Mouse (Mus musculus) spleen, adult 2 months (tissue): ENCODE measurements around the gene Snd1. TPM values are rescaled to one million over a fixed set of nuclear protein-coding genes. Genes with fewer than 3 reads are reported as not detected.

Experiments
- DNase-seq, 2 experiments: peaks; one replicate each; pipeline versions ENCODE4 v3.0.0 to v3.0.0-alpha.2; 2012 to 2021; ENCODE audit warnings: low spot score in 2 of 2, low read depth in 1 of 2
- H3K27ac ChIP-seq: fragments of 200-500 bp; 2 replicates; pipeline ENCODE4 v1.5.1; 2012; ENCODE audit warnings: low read length, inconsistent platforms; ENCODE audit not compliant: insufficient read depth
- H3K27me3 ChIP-seq: fragments of 200-500 bp; 2 replicates; pipeline ENCODE4 v1.6.1; 2012; ENCODE audit warnings: mild to moderate bottlenecking, moderate library complexity, low read length, inconsistent platforms; ENCODE audit not compliant: control insufficient read depth, insufficient read depth
- H3K36me3 ChIP-seq: fragments of 200-500 bp; 2 replicates; pipeline ENCODE4 v1.6.1; 2012; ENCODE audit warnings: mild to moderate bottlenecking, low read length, inconsistent platforms; ENCODE audit not compliant: control insufficient read depth, insufficient read depth
- H3K4me1 ChIP-seq: fragments of 200-500 bp; 2 replicates; pipeline ENCODE4 v1.6.1; 2011; ENCODE audit warnings: inconsistent platforms; ENCODE audit not compliant: control insufficient read depth, insufficient read depth, insufficient read length
- H3K4me3 ChIP-seq: fragments of 200-500 bp; 2 replicates; pipeline ENCODE4 v1.5.1; 2011; ENCODE audit warnings: mild to moderate bottlenecking, inconsistent platforms; ENCODE audit not compliant: insufficient read depth, insufficient read length; ENCODE audit errors: extremely low read depth
- CTCF ChIP-seq: fragments of 200-500 bp; IDR thresholded peaks from 2 replicates; pipeline ENCODE4 v1.5.1; 2011; ENCODE audit warnings: mild to moderate bottlenecking, inconsistent platforms; ENCODE audit not compliant: insufficient read depth, insufficient read length, insufficient replicate concordance; ENCODE audit errors: extremely low read depth
- POLR2A ChIP-seq: fragments of 200-500 bp; IDR thresholded peaks from 2 replicates; pipeline ENCODE4 v1.6.1; 2011; ENCODE audit warnings: low read depth, low read length, inconsistent platforms
- WGBS: fragments of 180-500 bp; shearing (Covaris S2); methylation state at CpG from one replicate; pipeline ENCODE4 v1.1.7; 2018; 5-methylcytosine and 5-hydroxymethylcytosine counted together
- polyA plus RNA-seq: library from polyadenylated mRNA; depleted of rRNA; stranded (reverse); fragments of >200 nt; gene quantifications from 2 replicates; pipeline ENCODE4 v1.2.3, GENCODE M21; 2012

Snd1 gene
- polyA plus RNA-seq, 1 experiment, result 55.0 TPM

DNA sequence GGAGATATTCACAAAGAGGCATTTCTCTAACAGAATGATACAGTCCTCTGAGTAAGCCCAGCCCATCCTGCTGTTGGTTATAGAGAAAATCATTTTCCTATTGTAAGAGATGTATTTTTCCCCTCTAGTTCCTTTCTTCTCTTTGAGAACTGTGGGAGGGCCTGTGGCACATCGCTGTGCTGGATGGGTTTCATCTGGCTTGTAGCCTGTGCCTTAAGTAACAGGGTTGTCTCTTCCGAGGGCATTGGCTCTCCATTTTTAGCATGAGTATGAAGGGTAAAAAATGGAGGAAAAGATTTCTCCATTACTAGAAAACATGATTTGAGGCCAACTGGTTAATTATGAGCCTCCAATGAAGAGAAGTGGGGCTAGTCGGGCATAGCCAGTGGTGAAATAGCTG is 140.5 kb downstream of the Snd1 start:
- WGBS, result 91% methylated on average over 3 of the region's 3 CpGs
- Histone ChIP-seq H3K4me3 (no peak overlapping the region), H3K27ac (no peak overlapping the region), H3K36me3 (no peaks in the 10 kb centered on the region), H3K27me3 (no peaks in the 10 kb centered on the region), H3K4me1 (no peaks in the 10 kb centered on the region; the same call in 1 of the 2 replicates)
- no peak for DNase-seq
- TF ChIP-seq CTCF (no peak), POLR2A (no peak)

DNA sequence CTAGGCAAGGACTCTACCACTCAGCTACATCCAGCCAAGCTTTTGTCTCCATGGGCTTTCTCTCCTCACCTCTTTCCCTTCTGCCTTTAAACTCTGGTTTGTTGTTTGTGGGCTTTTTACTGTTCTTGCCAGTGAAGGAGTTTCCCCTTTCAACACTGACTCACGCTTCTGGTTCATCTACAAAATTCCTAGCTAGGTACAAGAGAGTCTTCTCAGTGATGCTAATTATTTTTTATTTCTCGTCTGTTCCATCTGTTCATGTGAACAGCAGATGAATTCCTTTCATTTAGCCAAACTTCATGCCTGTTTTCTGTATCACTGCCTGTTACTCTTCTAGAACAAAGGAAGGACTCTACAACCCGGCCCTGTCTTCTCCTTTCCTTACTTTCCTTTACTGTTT is 141.0 kb downstream of the Snd1 start:
- no peaks in the 10 kb centered on the region for H3K36me3 ChIP-seq
- no peak for DNase-seq
- H3K27ac ChIP-seq, result no peak overlapping the region
- 90% methylated on average over 3 of the region's 3 CpGs for WGBS
- no peaks in the 10 kb centered on the region for H3K27me3 ChIP-seq
- H3K4me3 ChIP-seq, result no peak overlapping the region
- no peak for TF ChIP-seq POLR2A
- TF ChIP-seq CTCF, result no peak
- H3K4me1 ChIP-seq, result no peaks in the 10 kb centered on the region; the same call in 1 of the 2 replicates

DNA sequence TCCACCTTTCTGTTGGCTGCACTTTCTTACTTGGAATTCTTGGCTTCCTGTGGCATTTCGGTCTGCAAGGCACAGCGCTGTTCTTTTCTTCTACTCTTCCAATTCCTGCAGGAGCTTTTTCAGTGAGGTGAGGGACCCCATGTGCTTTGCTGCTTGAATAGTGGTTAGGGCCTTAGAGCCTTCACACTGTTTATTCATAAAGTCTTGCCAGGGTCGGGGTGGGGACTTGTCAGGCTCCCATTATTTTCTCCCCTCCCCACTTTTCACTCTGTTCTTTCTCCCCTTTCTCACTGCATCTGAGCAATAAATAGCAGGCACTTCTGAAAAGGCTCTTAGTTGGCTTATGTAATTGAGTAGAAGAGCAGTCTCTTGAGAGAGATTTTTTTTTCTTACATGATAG is 143.4 kb downstream of the Snd1 start:
- no peak overlapping the region for H3K4me3 ChIP-seq
- no peak overlapping the region for H3K27ac ChIP-seq
- H3K4me1 ChIP-seq, result no peaks in the 10 kb centered on the region; the same call in 1 of the 2 replicates
- 77% methylated on average over 3 of the region's 3 CpGs for WGBS
- H3K27me3 ChIP-seq, result no peaks in the 10 kb centered on the region
- TF ChIP-seq POLR2A (no peak), CTCF (no peak)
- no peak for DNase-seq
- no peaks in the 10 kb centered on the region for H3K36me3 ChIP-seq

DNA sequence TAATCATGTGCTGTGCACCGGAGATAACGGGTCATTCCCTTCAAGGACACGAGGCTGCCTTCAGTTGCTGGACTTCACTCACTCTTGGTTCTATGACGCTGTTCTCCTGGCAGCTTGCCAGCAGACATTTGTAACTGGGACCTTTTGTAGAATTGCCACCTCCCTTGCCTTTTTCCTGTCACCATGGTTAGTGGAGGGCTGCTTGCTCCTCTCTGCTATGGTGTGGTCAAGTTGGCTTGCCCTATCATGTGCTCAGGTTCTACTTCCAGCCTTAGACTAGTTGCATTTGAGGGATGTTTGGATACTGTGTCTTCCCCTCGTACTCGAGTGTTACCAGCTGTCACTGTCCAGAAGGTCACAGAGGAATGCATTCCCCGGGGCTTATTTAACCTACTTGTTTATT is 143.8 kb downstream of the Snd1 start:
- TF ChIP-seq POLR2A (no peak), CTCF (no peak)
- no peak for DNase-seq
- 77% methylated on average over 7 of the region's 7 CpGs for WGBS
- Histone ChIP-seq H3K27ac (no peak overlapping the region), H3K4me1 (no peaks in the 10 kb centered on the region; the same call in 1 of the 2 replicates), H3K4me3 (no peak overlapping the region), H3K27me3 (no peaks in the 10 kb centered on the region), H3K36me3 (no peaks in the 10 kb centered on the region)

DNA sequence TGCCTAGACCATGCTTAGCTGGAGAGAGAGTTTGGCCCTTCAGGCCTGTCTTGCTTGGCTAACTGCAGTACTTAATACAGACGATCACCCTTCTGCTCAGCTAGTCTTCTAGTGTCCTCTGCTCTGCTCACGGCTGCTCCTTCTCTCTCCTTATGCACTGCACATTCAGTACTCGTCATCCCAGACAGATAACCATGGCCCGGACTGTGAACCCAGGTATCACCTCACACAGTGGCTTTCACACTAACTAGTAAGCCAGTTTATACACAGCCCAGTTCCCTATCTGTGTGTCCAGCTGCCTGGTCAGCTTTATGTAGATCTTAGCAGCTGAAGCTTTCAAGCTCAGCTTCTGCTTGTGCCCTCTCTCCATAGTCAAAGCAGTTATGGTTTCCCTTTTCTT is 146.5 kb downstream of the Snd1 start:
- H3K4me1 ChIP-seq, result no peaks in the 10 kb centered on the region; the same call in 1 of the 2 replicates
- DNase-seq, result no peak
- H3K4me3 ChIP-seq, result no peak overlapping the region
- H3K27ac ChIP-seq, result no peak overlapping the region
- H3K27me3 ChIP-seq, result no peaks in the 10 kb centered on the region
- WGBS, result 93% methylated on average over 4 of the region's 4 CpGs
- peaks cover 2% of the 10 kb centered on the region for H3K36me3 ChIP-seq
- TF ChIP-seq CTCF (no peak), POLR2A (no peak)

DNA sequence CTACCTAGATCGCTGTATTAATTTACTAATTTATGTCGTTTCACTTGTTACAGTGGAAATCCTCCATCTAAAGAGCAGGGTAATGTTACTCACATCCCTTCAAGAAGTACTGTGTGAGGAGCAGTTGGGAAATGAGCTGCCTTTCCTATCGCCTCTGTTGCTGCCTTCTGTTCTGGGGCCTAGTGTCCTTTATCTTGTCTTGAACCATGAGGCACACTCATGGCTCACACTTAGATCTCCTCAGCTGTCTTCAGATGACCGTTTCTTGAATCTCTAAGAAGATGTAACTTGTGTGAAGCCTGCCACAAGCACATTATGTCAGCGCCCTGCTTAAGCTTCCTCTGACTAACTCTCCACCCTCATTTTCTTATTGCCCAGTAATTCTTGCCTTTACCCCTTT is 147.0 kb downstream of the Snd1 start:
- WGBS, result 89% methylated on average over 5 of the region's 5 CpGs
- H3K27ac ChIP-seq, result no peak overlapping the region
- H3K4me3 ChIP-seq, result no peak overlapping the region
- no peaks in the 10 kb centered on the region; the same call in 1 of the 2 replicates for H3K4me1 ChIP-seq
- DNase-seq, result no peak
- H3K27me3 ChIP-seq, result no peaks in the 10 kb centered on the region
- TF ChIP-seq CTCF (no peak), POLR2A (no peak)
- H3K36me3 ChIP-seq, result peaks cover 4% of the 10 kb centered on the region

DNA sequence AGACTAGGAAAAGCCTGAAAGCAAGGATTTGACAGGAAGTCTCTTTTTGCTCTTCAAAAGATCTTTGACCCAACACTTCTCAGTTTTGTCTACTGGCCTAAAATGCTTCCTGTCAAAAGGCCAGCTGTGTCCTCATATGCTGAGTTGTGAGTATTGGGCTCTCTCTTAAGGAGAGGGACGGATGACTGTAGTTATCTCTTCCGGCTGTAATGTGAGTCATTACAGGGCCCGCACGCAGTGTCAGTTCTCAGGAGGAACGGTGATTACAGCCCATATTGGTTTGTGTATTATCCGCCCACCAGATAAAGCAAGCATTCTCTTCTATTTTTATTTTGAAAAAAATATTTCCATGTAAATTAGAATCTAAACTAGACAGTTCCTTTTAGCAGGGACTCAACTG is 147.6 kb downstream of the Snd1 start:
- WGBS, result 70% methylated on average over 6 of the region's 6 CpGs
- H3K27ac ChIP-seq, result no peak overlapping the region

More for the DNA sequence above, 147.6 kb downstream of the Snd1 start:
- Histone ChIP-seq H3K4me3 (no peak overlapping the region), H3K27me3 (no peaks in the 10 kb centered on the region), H3K36me3 (peaks cover 5% of the 10 kb centered on the region), H3K4me1 (no peaks in the 10 kb centered on the region; the same call in 1 of the 2 replicates)
- TF ChIP-seq POLR2A (no peak), CTCF (no peak)
- DNase-seq, result no peak
